Mouse (Mus musculus) embryo, embryonic 11 days (tissue): ENCODE results near the gene Ssbp3.
A peak's percentile ranks its signal among the peaks of the same experiment; 100 is the strongest.

Experiments
- DNase-seq: peaks from one replicate; pipeline ENCODE4 v3.0.0-alpha.2; 2015

Ssbp3 gene

GRCm38 (mm10) chr4:106961321-106961720, 50.8 kb downstream of the Ssbp3 start:
- DNase-seq: no peak

- DNase-seq: no peak
These were observed 53.9 kb downstream of the Ssbp3 start for GRCm38 (mm10) chr4:106964356-106964755.

GRCm38 (mm10) chr4:106964996-106965395, 54.5 kb downstream of the Ssbp3 start:
- no peak for DNase-seq

GRCm38 (mm10) chr4:106966443-106966842, 55.9 kb downstream of the Ssbp3 start:
- DNase-seq: no peak

GRCm38 (mm10) chr4:106968910-106969309, 58.4 kb downstream of the Ssbp3 start:
- DNase-seq: no peak

GRCm38 (mm10) chr4:106970786-106971185, 60.3 kb downstream of the Ssbp3 start:
- no peak for DNase-seq

- no peak for DNase-seq
These were observed 61.6 kb downstream of the Ssbp3 start for GRCm38 (mm10) chr4:106972061-106972460.

GRCm38 (mm10) chr4:106972461-106973384, 62.2 kb downstream of the Ssbp3 start:
- no peak for DNase-seq

GRCm38 (mm10) chr4:106975324-106975723, 64.8 kb downstream of the Ssbp3 start:
- DNase-seq: no peak

- DNase-seq: no peak
These were observed 65.4 kb downstream of the Ssbp3 start for GRCm38 (mm10) chr4:106975890-106976289.

- no peak for DNase-seq
These were observed 66.1 kb downstream of the Ssbp3 start for GRCm38 (mm10) chr4:106976576-106976975.

- DNase-seq: peak; percentile 79
These were observed 66.7 kb downstream of the Ssbp3 start for GRCm38 (mm10) chr4:106977218-106977651.

- DNase-seq: no peak
These were observed 67.9 kb downstream of the Ssbp3 start for GRCm38 (mm10) chr4:106978376-106978775.

GRCm38 (mm10) chr4:106980669-106981068, 70.2 kb downstream of the Ssbp3 start:
- peak; percentile 34 for DNase-seq

GRCm38 (mm10) chr4:106981385-106982103, 71.0 kb downstream of the Ssbp3 start:
- no peak for DNase-seq

- DNase-seq: no peak
These were observed 72.0 kb downstream of the Ssbp3 start for GRCm38 (mm10) chr4:106982344-106983121.

- DNase-seq: no peak
These were observed 73.5 kb downstream of the Ssbp3 start for GRCm38 (mm10) chr4:106983908-106984515.

- DNase-seq: no peak
These were observed 74.8 kb downstream of the Ssbp3 start for GRCm38 (mm10) chr4:106985289-106985688.

GRCm38 (mm10) chr4:106985899-106986832, 75.7 kb downstream of the Ssbp3 start:
- DNase-seq: peak; percentile 85

- DNase-seq: peak; percentile 78
These were observed 77.3 kb downstream of the Ssbp3 start for GRCm38 (mm10) chr4:106987725-106988364.

GRCm38 (mm10) chr4:106988886-106989225, 78.4 kb downstream of the Ssbp3 start:
- DNase-seq: no peak
